Mouse (Mus musculus): ENCODE results near the gene Rela.

- TF ChIP-seq CTCF (IDR thresholded peaks at IDR 0.05; ENCODE audit: control insufficient read depth, insufficient read depth, insufficient read length) (no peak), USF1 (IDR thresholded peaks at IDR 0.05; ENCODE audit: low read depth) (no peak)
Measured at GRCm38 (mm10) chr19:5632120-5632519, 5.2 kb upstream of the Rela start.
